Mouse (Mus musculus) lung, adult 2 months (tissue): ENCODE data around the gene Cyb5b. TPM values are rescaled to one million over a fixed set of nuclear protein-coding genes. Genes with fewer than 3 reads are reported as not detected.

Experiments used
- DNase-seq: peaks from one replicate; pipeline ENCODE4 v3.0.0; 2022
- H3K4me1 ChIP-seq: fragments of 200-500 bp; 2 replicates; pipeline ENCODE4 v1.6.1; 2011; ENCODE audit warnings: low read length; ENCODE audit not compliant: control insufficient read depth, insufficient read depth
- H3K4me3 ChIP-seq: fragments of 200-500 bp; replicated peaks from 2 replicates; pipeline ENCODE3; 2011; ENCODE audit warnings: low read depth, mild to moderate bottlenecking, control low read depth, low read length; ENCODE audit errors: extremely low read depth
- CTCF ChIP-seq: fragments of 200-500 bp; IDR thresholded peaks from 2 replicates; pipeline ENCODE4 v1.5.1; 2011; ENCODE audit warnings: mild to moderate bottlenecking, low read length, control low read depth; ENCODE audit not compliant: insufficient read depth
- POLR2A ChIP-seq: fragments of 200-500 bp; IDR thresholded peaks from 2 replicates; pipeline ENCODE4 v1.6.1; 2011; ENCODE audit warnings: low read depth, mild to moderate bottlenecking, control low read depth, low read length, borderline replicate concordance; ENCODE audit errors: extremely low read depth
- WGBS: fragments of 180-500 bp; shearing (Covaris S2); methylation state at CpG from one replicate; pipeline ENCODE4 v1.1.7; 2018; 5-methylcytosine and 5-hydroxymethylcytosine counted together
- polyA plus RNA-seq: library from polyadenylated mRNA; depleted of rRNA; stranded (reverse); fragments of >200 nt; gene quantifications from 2 replicates; pipeline ENCODE4 v1.2.3, GENCODE M21; 2012

The Cyb5b gene
- polyA plus RNA-seq, 1 experiment, result 97.9 TPM

DNA sequence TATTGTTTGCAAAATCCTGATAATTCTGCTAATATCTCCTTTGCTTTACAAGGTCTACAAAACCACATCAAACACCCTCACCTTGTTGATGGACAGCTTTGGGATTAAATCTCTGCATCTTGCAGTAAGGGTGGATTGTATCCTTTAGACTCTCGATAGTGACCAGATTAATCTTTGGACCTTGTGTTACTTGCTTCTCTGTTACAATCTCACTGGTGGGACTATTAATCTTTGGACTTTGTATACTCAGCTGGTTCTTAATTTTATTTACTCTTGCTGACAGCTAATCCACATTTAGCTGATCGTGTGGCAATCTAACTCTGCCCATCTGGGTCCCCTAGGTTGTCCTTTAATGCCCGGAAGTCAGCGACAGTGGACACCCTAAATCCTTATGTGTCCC, 7.9 kb upstream of the Cyb5b start:
- TF ChIP-seq POLR2A (no peak), CTCF (no peak)
- 88% methylated on average over 4 of the region's 4 CpGs for WGBS

GRCm38 (mm10) chr8:107143501-107143900, 6.9 kb upstream of the Cyb5b start:
- WGBS, result 69% methylated on average over 4 of the region's 4 CpGs

More for the DNA sequence above, 7.9 kb upstream of the Cyb5b start:
- Histone ChIP-seq H3K4me1 (peaks cover 2% of the 10 kb centered on the region), H3K4me3 (no peak overlapping the region)
- DNase-seq, result no peak

GRCm38 (mm10) chr8:107146186-107146585, 4.3 kb upstream of the Cyb5b start:
- H3K4me1 ChIP-seq, result peaks cover 4% of the 10 kb centered on the region; the same call in 1 of the 2 replicates
- no peak overlapping the region for H3K4me3 ChIP-seq
- no peak for TF ChIP-seq CTCF
- TF ChIP-seq POLR2A, result no peak
- no peak for DNase-seq

More at GRCm38 (mm10) chr8:107143501-107143900, 6.9 kb upstream of the Cyb5b start:
- DNase-seq, result no peak
- no peak overlapping the region for H3K4me3 ChIP-seq
- H3K4me1 ChIP-seq, result peaks cover 2% of the 10 kb centered on the region; the same call in 1 of the 2 replicates
- no peak for TF ChIP-seq CTCF

DNA sequence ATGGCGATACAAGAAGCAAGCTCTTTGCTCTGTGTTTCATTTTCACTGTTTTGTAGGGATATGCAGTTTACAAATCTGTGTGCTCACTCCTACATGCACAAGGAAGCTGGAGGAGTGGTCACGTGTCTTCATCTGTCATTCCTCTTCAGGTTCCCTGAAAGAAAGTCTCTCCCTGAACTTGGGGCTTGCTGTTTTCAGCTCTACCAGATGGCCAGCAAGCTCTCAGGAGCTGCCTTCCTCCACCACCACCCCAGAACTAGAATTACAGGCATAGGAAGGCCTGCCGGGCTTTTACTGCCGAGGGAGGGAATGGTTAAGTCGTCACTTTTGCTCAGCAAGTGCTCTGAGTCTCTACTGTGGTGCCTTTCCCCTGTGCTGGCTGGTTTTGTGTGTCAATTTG, 1.6 kb upstream of the Cyb5b start:
- no peak overlapping the region for H3K4me3 ChIP-seq
- WGBS, result 89% methylated on average over 5 of the region's 5 CpGs
- peaks cover 9% of the 10 kb centered on the region for H3K4me1 ChIP-seq
- no peak for DNase-seq
- TF ChIP-seq CTCF (no peak), POLR2A (no peak)

- H3K4me3 ChIP-seq, result peak overlapping the region; percentile 97
- peaks cover 9% of the 10 kb centered on the region for H3K4me1 ChIP-seq
- WGBS, result 18% methylated on average over 6 of the region's 6 CpGs
- no peak for DNase-seq
- no peak for TF ChIP-seq POLR2A
- TF ChIP-seq CTCF, result no peak
Measured at GRCm38 (mm10) chr8:107150057-107150403, 410 bp upstream of the Cyb5b start.

GRCm38 (mm10) chr8:107151212-107151920, 926 bp downstream of the Cyb5b start:
- WGBS, result 45% methylated on average over 7 of the region's 7 CpGs
- TF ChIP-seq CTCF (no peak), POLR2A (no peak)
- Histone ChIP-seq H3K4me3 (peak overlapping the region; percentile 26), H3K4me1 (peaks cover 9% of the 10 kb centered on the region)
- DNase-seq, result no peak

GRCm38 (mm10) chr8:107153326-107154210, 3.1 kb downstream of the Cyb5b start:
- TF ChIP-seq POLR2A, result no peak
- TF ChIP-seq CTCF, result no peak
- Histone ChIP-seq H3K4me3 (no peak overlapping the region), H3K4me1 (peaks cover 16% of the 10 kb centered on the region)
- WGBS, result 74% methylated on average over 14 of the region's 14 CpGs
- no peak for DNase-seq

GRCm38 (mm10) chr8:107156816-107157215, 6.4 kb downstream of the Cyb5b start:
- TF ChIP-seq POLR2A, result no peak
- no peak for DNase-seq

GRCm38 (mm10) chr8:107157836-107158235, 7.4 kb downstream of the Cyb5b start:
- WGBS, result 24% methylated on average over 1 of the region's 1 CpGs
- TF ChIP-seq CTCF (no peak), POLR2A (no peak)
- Histone ChIP-seq H3K4me1 (peaks cover 8% of the 10 kb centered on the region), H3K4me3 (no peak overlapping the region)
- no peak for DNase-seq

More at GRCm38 (mm10) chr8:107156816-107157215, 6.4 kb downstream of the Cyb5b start:
- H3K4me3 ChIP-seq, result no peak overlapping the region
- H3K4me1 ChIP-seq, result peaks cover 8% of the 10 kb centered on the region

GRCm38 (mm10) chr8:107158890-107159289, 8.4 kb downstream of the Cyb5b start:
- Histone ChIP-seq H3K4me1 (peaks cover 8% of the 10 kb centered on the region), H3K4me3 (no peak overlapping the region)
- DNase-seq, result peak; percentile 61
- no peak for TF ChIP-seq POLR2A
- TF ChIP-seq CTCF, result no peak
